Mouse (Mus musculus) midbrain, postnatal 0 days (tissue): ENCODE data around the gene Tbx4. TPM values are rescaled to one million over a fixed set of nuclear protein-coding genes. Genes with fewer than 3 reads are reported as not detected.

Experiments
- ATAC-seq: fragments of 200-750 bp; cut with Nextera tagmentation; 2 replicates; pipeline ENCODE4 v1.8.0; 2017; ENCODE audit warnings: moderate number of reproducible peaks, mild to moderate bottlenecking, moderate TSS enrichment, moderate library complexity; ENCODE audit not compliant: low FRiP score
- DNase-seq: peaks from one replicate; pipeline ENCODE4 v3.0.0-alpha.2; 2015; ENCODE audit warnings: low spot score
- H3K27ac ChIP-seq: fragments of 300-500 bp; sonication (generic); 2 replicates; pipeline ENCODE4 v1.5.1; 2014; ENCODE audit warnings: low read depth, mild to moderate bottlenecking, low read length, mixed read lengths
- H3K27me3 ChIP-seq: fragments of 300-500 bp; sonication (generic); 2 replicates; pipeline ENCODE4 v1.6.1; 2014; ENCODE audit warnings: low read length, control low read depth, mixed read lengths; ENCODE audit not compliant: insufficient read depth
- H3K36me3 ChIP-seq: fragments of 300-500 bp; sonication (generic); 2 replicates; pipeline ENCODE4 v1.6.1; 2014; ENCODE audit warnings: low read length, control low read depth, mixed read lengths; ENCODE audit not compliant: insufficient read depth
- H3K4me1 ChIP-seq: fragments of 300-500 bp; sonication (generic); 2 replicates; pipeline ENCODE4 v1.6.1; 2014; ENCODE audit warnings: mild to moderate bottlenecking, control low read depth, antibody characterized with exemption, low read length, mixed read lengths; ENCODE audit not compliant: insufficient read depth
- H3K4me2 ChIP-seq: fragments of 300-500 bp; sonication (generic); 2 replicates; pipeline ENCODE4 v1.6.1; 2014; ENCODE audit warnings: low read depth, mild to moderate bottlenecking, low read length, mixed read lengths; ENCODE audit not compliant: poor library complexity, severe bottlenecking
- H3K4me3 ChIP-seq: fragments of 300-500 bp; sonication (generic); 2 replicates; pipeline ENCODE4 v1.5.1; 2014; ENCODE audit warnings: low read depth, mild to moderate bottlenecking, low read length, moderate library complexity
- H3K9ac ChIP-seq: fragments of 300-500 bp; sonication (generic); replicated peaks from 2 replicates; pipeline ENCODE4 v1.6.1; 2014; ENCODE audit warnings: mild to moderate bottlenecking, low read length, moderate library complexity, mixed read lengths; ENCODE audit not compliant: poor library complexity, severe bottlenecking
- H3K9me3 ChIP-seq: fragments of 300-500 bp; sonication (generic); 2 replicates; pipeline ENCODE4 v1.6.1; 2016; ENCODE audit warnings: low read length, control low read depth
- CTCF ChIP-seq: IDR thresholded peaks from 2 replicates; pipeline ENCODE4 v1.5.1; 2016; ENCODE audit warnings: antibody characterized with exemption, mild to moderate bottlenecking
- WGBS: fragments of 180-500 bp; shearing (Covaris S2); extraction: QIAGEN DNeasy Blood & Tissue Kit; methylation state at CpG from one replicate; pipeline ENCODE4 v1.1.7; 2014; 5-methylcytosine and 5-hydroxymethylcytosine counted together
- polyA plus RNA-seq: library from polyadenylated mRNA; unstranded; fragments of >200 nt; fragmentation: Nextera tagmentation; extraction: Ambion mirVana; gene quantifications from 2 replicates; pipeline ENCODE4 v1.2.1, GENCODE M21; 2015
- total RNA-seq: library from RNA; depleted of rRNA; stranded (reverse); fragments of >200 nt; gene quantifications from 2 replicates; pipeline ENCODE4 v1.2.3, GENCODE M21; 2014

The Tbx4 gene
- total and polyA plus RNA-seq, 2 experiments from 2014 or later, result 0.20 to 0.27 TPM

- WGBS, result 3% methylated on average over 47 of the region's 47 CpGs
- no peak for ATAC-seq
These were observed 3.7 kb downstream of the Tbx4 start for GRCm38 (mm10) chr11:85889730-85890562.

DNA sequence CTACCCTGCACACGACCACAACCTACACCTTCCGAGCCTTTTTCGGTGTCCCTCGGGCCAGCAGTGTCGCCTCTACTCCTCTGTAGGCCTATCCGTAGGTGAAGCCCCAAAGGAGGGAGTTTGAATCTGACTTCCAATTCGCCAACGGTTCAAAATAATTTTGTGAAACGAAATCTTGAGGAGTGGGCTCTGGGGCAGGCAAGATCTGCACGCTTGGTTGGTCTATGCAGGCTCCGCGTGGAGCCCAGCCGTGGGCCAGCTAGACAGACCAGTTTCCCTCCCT, 4.3 kb downstream of the Tbx4 start:
- DNase-seq (no peak), ATAC-seq (no peak)
- H3K4me2 ChIP-seq, result no peak overlapping the region
- peaks cover 74% of the 10 kb centered on the region for H3K27me3 ChIP-seq
- H3K9ac ChIP-seq, result no peak overlapping the region
- no peak for TF ChIP-seq CTCF
- no peaks in the 10 kb centered on the region for H3K9me3 ChIP-seq
- WGBS, result 2% methylated on average over 13 of the region's 13 CpGs
- no peaks in the 10 kb centered on the region for H3K36me3 ChIP-seq
- H3K4me1 ChIP-seq, result 0 out of 2 replicates have a peak, but pooled peaks cover 2% of the 10 kb centered on the region
- no peak overlapping the region for H3K4me3 ChIP-seq
- H3K27ac ChIP-seq, result no peak overlapping the region

More at GRCm38 (mm10) chr11:85889730-85890562, 3.7 kb downstream of the Tbx4 start:
- no peak overlapping the region for H3K4me3 ChIP-seq
- no peaks in the 10 kb centered on the region for H3K9me3 ChIP-seq
- no peaks in the 10 kb centered on the region for H3K36me3 ChIP-seq
- 0 out of 2 replicates have a peak, but pooled peaks cover 2% of the 10 kb centered on the region for H3K4me1 ChIP-seq
- no peak overlapping the region for H3K4me2 ChIP-seq
- no peak for TF ChIP-seq CTCF
- no peak overlapping the region for H3K27ac ChIP-seq
- H3K9ac ChIP-seq, result no peak overlapping the region
- peaks cover 75% of the 10 kb centered on the region for H3K27me3 ChIP-seq
- no peak for DNase-seq

DNA sequence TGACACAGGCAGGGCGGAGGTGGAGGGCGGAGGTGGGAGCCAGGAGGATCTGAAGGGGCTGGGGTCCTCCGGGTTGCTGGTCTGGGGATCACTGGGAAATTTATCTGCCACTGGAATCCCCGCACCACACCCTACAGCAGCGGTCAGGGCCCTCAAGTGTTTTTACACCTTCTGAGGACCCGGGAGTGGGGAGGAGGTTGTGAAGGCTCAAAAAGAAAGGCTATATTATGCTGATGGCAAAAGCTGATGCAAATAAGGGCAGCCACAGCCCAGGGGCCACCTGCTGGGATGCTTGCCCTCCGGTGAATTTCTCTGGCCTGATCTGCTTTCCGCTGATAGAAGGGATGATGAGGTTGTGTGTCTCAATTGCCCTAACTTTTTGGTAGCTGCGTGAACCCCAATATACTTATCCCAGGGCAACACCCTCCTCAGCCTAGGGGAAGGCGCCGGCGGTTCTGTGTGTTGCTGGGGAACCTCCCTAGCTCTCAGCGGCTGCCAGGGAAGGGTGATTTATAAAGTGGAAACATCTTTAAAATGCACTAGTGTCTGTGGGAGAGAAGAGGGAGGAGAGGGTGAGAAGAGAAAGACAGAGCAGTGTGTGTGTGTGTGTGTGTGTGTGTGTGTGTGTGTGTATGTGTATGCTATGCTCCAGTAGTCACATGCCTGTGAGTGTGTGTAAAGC, 4.9 kb downstream of the Tbx4 start:
- 1% methylated on average over 13 of the region's 13 CpGs for WGBS
- ATAC-seq, result no peak
- 0 out of 2 replicates have a peak, but pooled peaks cover 2% of the 10 kb centered on the region for H3K4me1 ChIP-seq
- no peaks in the 10 kb centered on the region for H3K36me3 ChIP-seq
- H3K27me3 ChIP-seq, result peaks cover 74% of the 10 kb centered on the region
- TF ChIP-seq CTCF, result no peak
- no peak overlapping the region for H3K4me3 ChIP-seq
- no peak overlapping the region for H3K4me2 ChIP-seq
- H3K9ac ChIP-seq, result no peak overlapping the region
- H3K27ac ChIP-seq, result no peak overlapping the region
- no peak for DNase-seq
- H3K9me3 ChIP-seq, result no peaks in the 10 kb centered on the region

GRCm38 (mm10) chr11:85891692-85892040, 5.4 kb downstream of the Tbx4 start:
- Histone ChIP-seq H3K4me1 (0 out of 2 replicates have a peak, but pooled peaks cover 2% of the 10 kb centered on the region), H3K4me2 (no peak overlapping the region), H3K9me3 (no peaks in the 10 kb centered on the region), H3K36me3 (no peaks in the 10 kb centered on the region), H3K27me3 (peaks cover 73% of the 10 kb centered on the region), H3K9ac (no peak overlapping the region), H3K4me3 (no peak overlapping the region), H3K27ac (no peak overlapping the region)
- 7% methylated on average over 2 of the region's 2 CpGs for WGBS
- ATAC-seq (no peak), DNase-seq (no peak)
- TF ChIP-seq CTCF, result no peak

DNA sequence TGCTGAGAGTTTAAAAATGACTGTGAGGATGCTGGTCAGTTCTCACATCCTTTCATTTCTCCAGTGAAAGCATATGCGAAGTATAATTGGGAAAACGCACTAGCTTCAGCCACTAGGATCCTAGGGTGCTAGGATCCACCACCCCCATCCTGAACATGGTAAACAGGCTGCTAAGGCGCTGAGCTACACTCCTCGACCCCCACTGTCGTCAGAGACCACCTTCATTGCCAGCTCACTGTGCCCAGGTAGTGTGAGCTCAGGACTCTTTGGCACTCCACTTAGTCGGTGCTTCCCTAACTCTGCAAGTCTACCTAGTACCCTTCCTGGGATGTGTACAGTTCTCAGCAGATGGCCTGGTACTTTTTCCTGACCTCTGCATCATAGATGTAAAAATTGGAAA, 6.5 kb downstream of the Tbx4 start:
- 1% methylated on average over 6 of the region's 6 CpGs for WGBS
- Histone ChIP-seq H3K9ac (no peak overlapping the region), H3K4me2 (no peak overlapping the region), H3K36me3 (no peaks in the 10 kb centered on the region), H3K9me3 (no peaks in the 10 kb centered on the region), H3K27me3 (peaks cover 82% of the 10 kb centered on the region), H3K4me1 (0 out of 2 replicates have a peak, but pooled peaks cover 2% of the 10 kb centered on the region), H3K4me3 (no peak overlapping the region), H3K27ac (no peak overlapping the region)
- no peak for TF ChIP-seq CTCF
- ATAC-seq (no peak), DNase-seq (no peak)
